Mouse (Mus musculus): ENCODE data around the gene Ssxb9.
"Not testable (repeated sequence)": the region's sequence is repeated elsewhere in the genome, so short reads cannot be mapped to it uniquely, and the experiment has no call there.

The Ssxb9 gene

GRCm38 (mm10) chrX:8366678-8367077 is at the start of gene Ssxb9:
Ssxb9 (plus strand) TSS chrX:8366978.
- not testable (repeated sequence) for DNase-seq (ENCODE audit: low spot score)

DNA sequence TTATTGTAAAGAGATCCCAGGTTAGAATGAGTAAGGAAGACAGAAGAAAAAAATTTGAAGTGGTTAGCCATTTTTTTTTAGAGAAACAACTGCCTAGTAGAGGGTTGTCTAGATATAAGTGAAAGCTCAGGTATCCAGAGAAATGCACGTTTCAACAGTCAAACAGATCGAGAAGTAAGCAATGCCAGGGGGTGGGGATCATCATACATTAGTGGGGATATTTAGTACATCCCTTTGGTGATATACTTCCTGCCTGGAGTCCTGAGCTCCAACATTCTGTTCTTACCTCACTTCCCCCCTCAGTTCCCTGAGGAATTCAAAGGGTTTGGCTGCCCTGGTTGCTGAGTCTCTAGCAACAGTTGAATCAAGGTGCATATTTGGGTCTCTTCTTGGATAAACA is 39.7 kb upstream of the Ssxb9 start, which contains the start of gene Ssxb10:
Gene Ssxb10 (plus strand): TSS at position 301 of the 400 bp plus-strand sequence.
- DNase-seq (ENCODE audit: low spot score), result no peak

- not testable (repeated sequence) for DNase-seq (ENCODE audit: low spot score)
Measured at GRCm38 (mm10) chrX:8413005-8413404, 46.2 kb downstream of the Ssxb9 start, which contains the start of gene Ssxb1. Ssxb1 (plus strand) TSS chrX:8413305.
